Comparison of ENCODE assay signal across 8 mouse cellular contexts in the genomic region with DNA sequence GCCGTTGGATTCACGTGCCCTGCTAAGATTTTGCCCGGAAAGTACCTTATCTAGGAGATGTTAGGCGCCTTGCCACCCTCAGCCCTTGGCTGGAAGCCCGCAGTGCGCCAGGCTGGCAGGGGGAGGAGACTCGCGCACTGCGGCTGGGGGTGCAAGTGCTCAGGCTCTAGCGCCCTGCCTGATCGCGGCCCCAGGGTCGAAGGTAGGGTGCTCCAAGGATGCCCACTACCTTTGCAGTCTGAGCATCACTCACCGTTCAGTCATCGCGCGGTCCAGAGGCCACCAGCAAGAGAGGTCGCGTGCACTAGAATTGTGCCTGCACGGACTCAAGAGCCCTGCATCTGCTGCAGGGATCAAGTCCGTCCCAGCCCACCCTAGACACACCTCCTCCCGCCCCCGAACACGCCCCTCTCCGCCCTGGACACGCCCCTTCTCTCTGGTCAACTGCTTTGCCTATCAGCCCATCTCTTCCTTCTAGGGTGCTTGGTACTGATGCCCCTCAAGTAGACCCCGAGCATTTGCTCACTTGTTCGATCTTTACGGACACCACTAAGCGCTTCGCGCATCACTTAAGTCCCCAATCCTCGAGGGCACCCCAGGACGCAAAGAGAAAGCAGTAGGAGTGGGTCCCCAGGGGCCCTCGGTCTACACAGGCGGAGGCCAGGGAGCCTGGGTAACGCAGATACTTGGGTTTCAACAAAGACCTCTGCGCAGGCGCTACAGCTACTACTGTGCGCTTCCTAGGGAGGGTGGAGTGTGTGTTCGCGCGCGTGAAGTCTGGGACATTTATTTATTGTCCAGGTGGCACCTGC. TPM values are rescaled to one million over a fixed set of nuclear protein-coding genes. Genes with fewer than 3 reads are reported as not detected.
DNase-seq lines count a peak whose midpoint lies in the region; ATAC-seq and TF ChIP-seq lines count a peak whose summit lies in the region.

Gene Rassf4 (minus strand): TSS at position 482 of the 812 bp plus-strand sequence.

- ATAC-seq in embryonic facial prominence, embryonic 14.5 days (ENCODE audit: low read depth), result peak; percentile 90
- ATAC-seq in limb, embryonic 12.5 days (ENCODE audit: insufficient number of reproducible peaks, insufficient read depth, low FRiP score, low TSS enrichment, low read depth), result peak; percentile 79
- peak; percentile 89 for ATAC-seq in midbrain, embryonic 13.5 days
- no peak; the same call in 1 of the 2 replicates for ATAC-seq in erythroid progenitor cell, adult 5-6 weeks (replicated peaks; ENCODE audit: low FRiP score, poor library complexity, severe bottlenecking)

- H3K36me3 ChIP-seq in embryonic facial prominence, embryonic 14.5 days (ENCODE audit: control insufficient read depth, insufficient read depth, low read length), result no peaks in the 10 kb centered on the region
- H3K36me3 ChIP-seq in limb, embryonic 12.5 days, result no peaks in the 10 kb centered on the region
- H3K36me3 ChIP-seq in midbrain, embryonic 13.5 days, result no peaks in the 10 kb centered on the region
- no peaks in the 10 kb centered on the region for H3K36me3 ChIP-seq in small intestine, adult 2 months (ENCODE audit: control insufficient read depth, insufficient read depth, low read length)

- H3K9me3 ChIP-seq in embryonic facial prominence, embryonic 14.5 days (ENCODE audit: control insufficient read depth, low read length), result no peaks in the 10 kb centered on the region
- no peaks in the 10 kb centered on the region for H3K9me3 ChIP-seq in limb, embryonic 12.5 days
- no peaks in the 10 kb centered on the region for H3K9me3 ChIP-seq in midbrain, embryonic 13.5 days

- WGBS in embryonic facial prominence, embryonic 14.5 days, result 0% methylated on average over 38 of the region's 44 CpGs
- WGBS in limb, embryonic 12.5 days, result under 1% methylated on average over 44 of the region's 44 CpGs
- WGBS in midbrain, embryonic 13.5 days, result under 1% methylated on average over 44 of the region's 44 CpGs
- under 1% methylated on average over 44 of the region's 44 CpGs for WGBS in small intestine, adult 2 months

- TF ChIP-seq CTCF in small intestine, adult 2 months (IDR thresholded peaks at IDR 0.05; ENCODE audit: extremely low read depth, insufficient read length, insufficient replicate concordance, low read depth, low read length), result no peak

- peaks cover 13% of the 10 kb centered on the region; the same call in 1 of the 2 replicates for H3K4me1 ChIP-seq in embryonic facial prominence, embryonic 14.5 days (ENCODE audit: control insufficient read depth, insufficient read depth, low read length)
- peaks cover 30% of the 10 kb centered on the region for H3K4me1 ChIP-seq in limb, embryonic 12.5 days (replicated peaks)
- H3K4me1 ChIP-seq in midbrain, embryonic 13.5 days (replicated peaks), result peaks cover 56% of the 10 kb centered on the region
- peaks cover 37% of the 10 kb centered on the region for H3K4me1 ChIP-seq in small intestine, adult 2 months (ENCODE audit: control insufficient read depth, insufficient read depth, insufficient read length, low read length)

- peak within 1 kb of the TSS; percentile 48 for H3K4me3 ChIP-seq in embryonic facial prominence, embryonic 14.5 days (ENCODE audit: low read depth, low read length)
- H3K4me3 ChIP-seq in limb, embryonic 12.5 days (replicated peaks), result peak within 1 kb of the TSS; percentile 52
- peak within 1 kb of the TSS; percentile 59 for H3K4me3 ChIP-seq in midbrain, embryonic 13.5 days (replicated peaks)
- H3K4me3 ChIP-seq in small intestine, adult 2 months (ENCODE audit: low read depth, low read length), result peak within 1 kb of the TSS; percentile 70

- no peak; the same call in 1 of the 2 replicates for TF ChIP-seq POLR2A in small intestine, adult 2 months (IDR thresholded peaks at IDR 0.05; ENCODE audit: low read depth, low read length)

- H3K4me2 ChIP-seq in embryonic facial prominence, embryonic 14.5 days (ENCODE audit: low read depth, low read length), result peak within 1 kb of the TSS; percentile 77
- H3K4me2 ChIP-seq in limb, embryonic 12.5 days, result peak within 1 kb of the TSS; percentile 92
- H3K4me2 ChIP-seq in midbrain, embryonic 13.5 days (replicated peaks), result peak within 1 kb of the TSS; percentile 93

- H3K27me3 ChIP-seq in embryonic facial prominence, embryonic 14.5 days (replicated peaks; ENCODE audit: control insufficient read depth, insufficient read depth, low read length), result 0 out of 2 replicates have a peak, but pooled peaks cover 3% of the 10 kb centered on the region
- peaks cover 32% of the 10 kb centered on the region for H3K27me3 ChIP-seq in limb, embryonic 12.5 days
- peaks cover 2% of the 10 kb centered on the region; the same call in 1 of the 2 replicates for H3K27me3 ChIP-seq in midbrain, embryonic 13.5 days
- no peaks in the 10 kb centered on the region for H3K27me3 ChIP-seq in small intestine, adult 2 months (ENCODE audit: control insufficient read depth, insufficient read depth, low read length)

- H3K9ac ChIP-seq in embryonic facial prominence, embryonic 14.5 days (ENCODE audit: low read depth, low read length), result peak within 1 kb of the TSS; percentile 51
- peak within 1 kb of the TSS; percentile 54 for H3K9ac ChIP-seq in limb, embryonic 12.5 days (replicated peaks)
- peak within 1 kb of the TSS; percentile 67 for H3K9ac ChIP-seq in midbrain, embryonic 13.5 days (replicated peaks)

- H3K27ac ChIP-seq in embryonic facial prominence, embryonic 14.5 days (replicated peaks; ENCODE audit: low read depth, low read length), result no peak within 1 kb of the TSS; the same call in 1 of the 2 replicates
- H3K27ac ChIP-seq in limb, embryonic 12.5 days, result peak within 1 kb of the TSS; percentile 54; the same call in 1 of the 2 replicates
- peak within 1 kb of the TSS; percentile 53 for H3K27ac ChIP-seq in midbrain, embryonic 13.5 days
- peak within 1 kb of the TSS; percentile 65 for H3K27ac ChIP-seq in small intestine, adult 2 months (ENCODE audit: insufficient read depth, low read depth, low read length)

- DNase-seq in adrenal gland, postnatal 4 days (ENCODE audit: low spot score in 2 of 2), result peak; percentile 55 to 76
- peak; percentile 91 for DNase-seq in embryonic facial prominence, embryonic 14.5 days (ENCODE audit: low spot score)
- peak; percentile 83 for DNase-seq in heart, adult 8-10 months (ENCODE audit: low spot score)
- peak; percentile 61 to 66 for DNase-seq in kidney, adult 8-10 months

RNA-seq across cellular contexts. Expression of gene Rassf4, which starts in this region (rescaled TPM):
- 1 to 10 TPM; 5.7 to 7.7 TPM for total RNA-seq in adrenal gland, postnatal 4 days (2021)
- 17.5 and 17.9 TPM in 2 replicates for polyA plus RNA-seq in embryonic facial prominence, embryonic 14.5 days (2014; fragmentation: Nextera tagmentation; extraction: Ambion mirVana)
- total RNA-seq in heart, adult 8-10 months (2022), result 1 to 10 TPM; 3.7 to 7.0 (median 5.1) TPM
- polyA plus RNA-seq in limb, embryonic 12.5 days (2016; fragmentation: Nextera tagmentation; extraction: Ambion mirVana), result 6.2 and 6.5 TPM in 2 replicates
- polyA plus RNA-seq in midbrain, embryonic 13.5 days (2015; fragmentation: Nextera tagmentation; extraction: Ambion mirVana), result 15.3 and 21.8 TPM in 2 replicates
- polyA plus RNA-seq in small intestine, adult 2 months (2012; rRNA removed), result 3.7 and 4.4 TPM in 2 replicates
- 28.1 and 28.8 TPM in 2 replicates for total RNA-seq in erythroid progenitor cell, adult 5-6 weeks (2015; ENCODE audit: low replicate concordance)
- total RNA-seq in erythroid progenitor cell, adult 5-6 weeks (2017; ENCODE audit: low replicate concordance), result 6.9 and 11.4 TPM in 2 replicates
